Mouse (Mus musculus) kidney, embryonic 16.5 days (tissue): ENCODE measurements around the gene Rps27rt. TPM values are rescaled to one million over a fixed set of nuclear protein-coding genes. Genes with fewer than 3 reads are reported as not detected.
A peak's percentile ranks its signal among the peaks of the same experiment; 100 is the strongest.

Experiments
- ATAC-seq: fragments of 200-750 bp; cut with Nextera tagmentation; 2 replicates; pipeline ENCODE4 v1.8.0; 2017; ENCODE audit warnings: moderate TSS enrichment; ENCODE audit not compliant: low FRiP score, low TSS enrichment
- H3K27ac ChIP-seq: fragments of 300-500 bp; sonication (generic); 2 replicates; pipeline ENCODE4 v1.5.1; 2014; ENCODE audit warnings: low read length
- H3K27me3 ChIP-seq: fragments of 300-500 bp; sonication (generic); 2 replicates; pipeline ENCODE4 v1.6.1; 2014; ENCODE audit warnings: low read length, control low read depth, mixed read lengths; ENCODE audit not compliant: insufficient read depth
- H3K36me3 ChIP-seq: fragments of 300-500 bp; sonication (generic); 2 replicates; pipeline ENCODE4 v1.6.1; 2014; ENCODE audit warnings: low read length, control low read depth, mixed read lengths; ENCODE audit not compliant: insufficient read depth
- H3K4me1 ChIP-seq: fragments of 300-500 bp; sonication (generic); 2 replicates; pipeline ENCODE4 v1.6.1; 2014; ENCODE audit warnings: low read length, control low read depth, mixed read lengths; ENCODE audit not compliant: insufficient read depth
- H3K4me2 ChIP-seq: fragments of 300-500 bp; sonication (generic); replicated peaks from 2 replicates; pipeline ENCODE4 v1.6.1; 2014; ENCODE audit warnings: low read depth, low read length
- H3K4me3 ChIP-seq: fragments of 300-500 bp; sonication (generic); 2 replicates; pipeline ENCODE4 v1.5.1; 2014; ENCODE audit warnings: mild to moderate bottlenecking, low read length
- H3K9ac ChIP-seq: fragments of 300-500 bp; sonication (generic); replicated peaks from 2 replicates; pipeline ENCODE4 v1.6.1; 2014; ENCODE audit warnings: low read length
- H3K9me3 ChIP-seq: fragments of 300-500 bp; sonication (generic); 2 replicates; pipeline ENCODE4 v1.6.1; 2016; ENCODE audit warnings: low read length, control low read depth
- WGBS: fragments of 180-500 bp; shearing (Covaris S2); extraction: QIAGEN DNeasy Blood & Tissue Kit; methylation state at CpG from one replicate; pipeline ENCODE4 v1.1.7; 2014; 5-methylcytosine and 5-hydroxymethylcytosine counted together
- polyA plus RNA-seq: library from polyadenylated mRNA; unstranded; fragments of >200 nt; fragmentation: Nextera tagmentation; extraction: Ambion mirVana; gene quantifications from 2 replicates; pipeline ENCODE4 v1.2.1, GENCODE M21; 2015

The Rps27rt gene
- polyA plus RNA-seq, 1 experiment from 2014 or later, result 241 TPM

DNA sequence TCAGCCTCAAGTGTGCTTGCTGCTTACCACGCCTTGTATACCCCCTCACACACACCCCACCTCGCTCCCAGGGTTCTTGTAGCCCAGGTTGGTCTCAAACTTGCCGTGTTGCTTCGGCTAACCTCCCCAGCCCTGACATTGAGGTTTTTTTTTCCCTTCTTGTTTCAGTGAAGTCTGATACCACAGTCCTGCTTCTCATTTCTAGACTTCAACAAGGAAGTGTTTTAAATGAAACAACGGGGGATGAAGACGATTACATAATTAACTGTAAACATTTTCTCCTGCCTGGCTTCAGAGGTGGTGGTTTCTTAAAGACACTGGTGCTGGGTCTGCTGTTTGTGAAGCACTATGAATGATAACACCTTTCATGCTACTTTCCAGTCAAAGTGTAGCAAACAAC lies 21.7 kb downstream of the Rps27rt start:
- no peak overlapping the region for H3K4me3 ChIP-seq
- H3K36me3 ChIP-seq, result no peaks in the 10 kb centered on the region
- H3K27ac ChIP-seq, result no peak overlapping the region
- no peaks in the 10 kb centered on the region for H3K27me3 ChIP-seq
- H3K9ac ChIP-seq, result no peak overlapping the region
- WGBS, result 83% methylated on average over 6 of the region's 6 CpGs
- H3K9me3 ChIP-seq, result peaks cover 5% of the 10 kb centered on the region; the same call in 1 of the 2 replicates
- H3K4me2 ChIP-seq, result no peak overlapping the region
- H3K4me1 ChIP-seq, result no peaks in the 10 kb centered on the region
- no peak for ATAC-seq

DNA sequence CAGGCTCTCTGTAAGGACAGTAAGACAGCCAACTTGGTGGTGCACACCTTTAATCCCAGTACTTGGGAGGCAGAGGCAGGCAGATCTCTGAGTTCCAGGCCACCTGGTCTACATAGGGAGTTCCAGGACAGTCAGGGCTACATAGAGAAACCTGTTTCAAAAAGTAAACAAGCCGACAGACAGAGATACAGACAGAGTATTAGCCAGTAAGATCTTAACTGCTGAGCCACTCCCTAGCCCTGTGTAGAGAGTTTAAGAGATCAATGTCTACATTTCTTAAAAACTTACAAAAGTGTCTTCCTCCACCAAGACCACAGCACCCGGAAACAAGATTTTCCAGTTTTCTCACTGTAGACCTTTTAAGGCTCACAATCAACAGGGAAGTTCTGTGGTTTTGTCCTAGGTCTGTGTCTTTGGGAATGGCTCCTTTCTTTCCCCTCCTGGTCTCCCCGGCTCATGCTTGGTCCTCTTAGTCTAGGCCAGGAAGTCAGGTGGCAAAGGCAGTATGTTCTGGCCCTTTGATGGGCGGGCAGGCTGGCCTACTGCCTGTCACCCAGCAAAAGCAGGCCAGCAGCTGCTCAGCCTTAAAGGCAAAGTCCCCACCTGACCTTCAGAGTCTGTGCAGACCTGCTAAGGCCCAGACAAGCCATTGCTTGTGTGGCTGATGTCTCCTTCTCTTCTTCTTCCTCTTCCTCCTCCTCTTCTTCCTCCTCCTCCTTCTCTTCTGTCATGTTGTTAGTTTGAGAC lies 22.3 kb downstream of the Rps27rt start:
- no peaks in the 10 kb centered on the region for H3K27me3 ChIP-seq
- no peak overlapping the region for H3K27ac ChIP-seq
- no peak overlapping the region for H3K4me3 ChIP-seq
- no peak overlapping the region for H3K9ac ChIP-seq
- no peaks in the 10 kb centered on the region for H3K4me1 ChIP-seq
- no peak for ATAC-seq
- no peak overlapping the region for H3K4me2 ChIP-seq
- H3K9me3 ChIP-seq, result peaks cover 5% of the 10 kb centered on the region; the same call in 1 of the 2 replicates
- no peaks in the 10 kb centered on the region for H3K36me3 ChIP-seq
- 78% methylated on average over 4 of the region's 4 CpGs for WGBS

GRCm38 (mm10) chr9:114956945-114957344 lies 25.6 kb downstream of the Rps27rt start:
- Histone ChIP-seq H3K9me3 (0 out of 2 replicates have a peak, but pooled peaks cover 3% of the 10 kb centered on the region), H3K27ac (no peak overlapping the region)
- WGBS, result 37% methylated on average over 5 of the region's 5 CpGs

GRCm38 (mm10) chr9:114955340-114955739 lies 27.2 kb downstream of the Rps27rt start:
- ATAC-seq, result no peak
- H3K4me1 ChIP-seq, result 0 out of 2 replicates have a peak, but pooled peaks cover under 1% of the 10 kb centered on the region
- H3K4me2 ChIP-seq, result no peak overlapping the region
- 94% methylated on average over 11 of the region's 11 CpGs for WGBS
- H3K27ac ChIP-seq, result no peak overlapping the region
- no peaks in the 10 kb centered on the region for H3K36me3 ChIP-seq
- no peak overlapping the region for H3K4me3 ChIP-seq
- no peak overlapping the region for H3K9ac ChIP-seq
- 0 out of 2 replicates have a peak, but pooled peaks cover 4% of the 10 kb centered on the region for H3K9me3 ChIP-seq
- no peaks in the 10 kb centered on the region for H3K27me3 ChIP-seq

More at GRCm38 (mm10) chr9:114956945-114957344, 25.6 kb downstream of the Rps27rt start:
- H3K27me3 ChIP-seq, result no peaks in the 10 kb centered on the region
- H3K4me1 ChIP-seq, result no peaks in the 10 kb centered on the region
- H3K4me3 ChIP-seq, result no peak overlapping the region
- no peaks in the 10 kb centered on the region for H3K36me3 ChIP-seq
- peak; percentile 63; the same call in 1 of the 2 replicates for ATAC-seq
- no peak overlapping the region for H3K9ac ChIP-seq
- no peak overlapping the region for H3K4me2 ChIP-seq

- Histone ChIP-seq H3K27ac (no peak overlapping the region), H3K9ac (no peak overlapping the region), H3K27me3 (no peaks in the 10 kb centered on the region), H3K36me3 (no peaks in the 10 kb centered on the region), H3K4me1 (peaks cover 11% of the 10 kb centered on the region; the same call in 1 of the 2 replicates), H3K4me2 (no peak overlapping the region), H3K4me3 (no peak overlapping the region), H3K9me3 (0 out of 2 replicates have a peak, but pooled peaks cover 4% of the 10 kb centered on the region)
- no peak for ATAC-seq
- 56% methylated on average over 1 of the region's 1 CpGs for WGBS
These were observed 29.7 kb downstream of the Rps27rt start for GRCm38 (mm10) chr9:114952866-114953265.

DNA sequence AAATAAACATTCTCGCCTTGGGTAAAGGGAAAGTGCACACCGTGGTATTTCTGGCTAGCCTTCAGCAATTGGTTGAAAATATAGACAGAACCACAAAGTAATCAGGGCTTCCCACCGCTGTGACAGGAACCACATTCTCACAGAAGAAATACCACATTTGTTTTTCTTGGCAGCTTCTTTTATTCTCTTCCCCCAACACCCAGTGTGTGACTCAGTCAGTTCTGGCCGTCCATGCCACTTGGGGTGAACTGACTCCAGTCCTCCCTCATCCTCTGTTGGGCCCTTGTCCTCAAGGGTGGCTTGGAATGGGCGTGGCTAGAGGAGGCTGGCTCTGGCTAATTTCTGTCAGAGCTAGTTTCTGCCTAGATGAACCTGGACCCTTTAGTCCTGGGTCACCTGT lies 34.1 kb downstream of the Rps27rt start:
- no peaks in the 10 kb centered on the region for H3K36me3 ChIP-seq
- no peak overlapping the region for H3K9ac ChIP-seq
- no peaks in the 10 kb centered on the region for H3K27me3 ChIP-seq
- peak; percentile 66 for ATAC-seq
- WGBS, result 48% methylated on average over 5 of the region's 5 CpGs
- peaks cover 11% of the 10 kb centered on the region; the same call in 1 of the 2 replicates for H3K4me1 ChIP-seq
- no peak overlapping the region for H3K4me3 ChIP-seq
- H3K9me3 ChIP-seq, result 0 out of 2 replicates have a peak, but pooled peaks cover 4% of the 10 kb centered on the region
- no peak overlapping the region for H3K27ac ChIP-seq
- no peak overlapping the region for H3K4me2 ChIP-seq

- Histone ChIP-seq H3K4me2 (no peak overlapping the region), H3K27ac (no peak overlapping the region), H3K27me3 (no peaks in the 10 kb centered on the region), H3K9me3 (no peaks in the 10 kb centered on the region), H3K36me3 (no peaks in the 10 kb centered on the region), H3K4me1 (peaks cover 11% of the 10 kb centered on the region; the same call in 1 of the 2 replicates), H3K9ac (no peak overlapping the region), H3K4me3 (no peak overlapping the region)
- no peak for ATAC-seq
- WGBS, result 89% methylated on average over 6 of the region's 6 CpGs
These were observed 37.0 kb downstream of the Rps27rt start for GRCm38 (mm10) chr9:114945576-114945975.

DNA sequence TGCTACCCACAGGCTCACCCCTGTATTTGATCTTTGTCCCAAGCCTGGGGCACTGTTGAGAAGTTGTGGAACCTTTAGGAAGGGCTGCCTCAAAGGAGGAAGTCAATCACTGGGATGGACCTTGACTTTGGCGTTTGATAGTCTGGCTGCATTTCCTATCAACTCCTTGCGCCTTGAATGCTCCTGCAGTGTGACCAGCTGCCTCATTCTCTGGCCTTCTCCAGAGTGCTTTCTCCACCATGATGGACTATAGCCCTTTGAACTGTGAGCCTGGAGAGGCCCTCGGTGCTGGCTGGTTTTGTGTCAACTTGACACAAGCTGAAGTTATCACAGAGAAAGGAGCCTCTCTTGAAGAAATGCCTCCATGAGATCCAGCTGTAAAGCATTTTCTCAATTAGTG lies 37.9 kb downstream of the Rps27rt start:
- Histone ChIP-seq H3K9me3 (no peaks in the 10 kb centered on the region), H3K36me3 (no peaks in the 10 kb centered on the region), H3K4me1 (peaks cover 8% of the 10 kb centered on the region; the same call in 1 of the 2 replicates), H3K4me2 (no peak overlapping the region), H3K27me3 (no peaks in the 10 kb centered on the region), H3K4me3 (no peak overlapping the region), H3K9ac (no peak overlapping the region), H3K27ac (no peak overlapping the region)
- ATAC-seq, result no peak
- 83% methylated on average over 3 of the region's 3 CpGs for WGBS

- Histone ChIP-seq H3K9me3 (no peaks in the 10 kb centered on the region), H3K27me3 (no peaks in the 10 kb centered on the region), H3K36me3 (no peaks in the 10 kb centered on the region), H3K9ac (no peak overlapping the region), H3K4me2 (no peak overlapping the region), H3K27ac (no peak overlapping the region), H3K4me1 (peaks cover 10% of the 10 kb centered on the region), H3K4me3 (no peak overlapping the region)
- no peak for ATAC-seq
- WGBS, result 81% methylated on average over 2 of the region's 2 CpGs
These were observed 45.9 kb downstream of the Rps27rt start for GRCm38 (mm10) chr9:114936687-114937086.

- no peak for ATAC-seq
- WGBS, result 87% methylated on average over 4 of the region's 4 CpGs
- no peaks in the 10 kb centered on the region for H3K9me3 ChIP-seq
- H3K9ac ChIP-seq, result no peak overlapping the region
- H3K36me3 ChIP-seq, result no peaks in the 10 kb centered on the region
- H3K27ac ChIP-seq, result no peak overlapping the region
- no peaks in the 10 kb centered on the region for H3K27me3 ChIP-seq
- no peak overlapping the region for H3K4me3 ChIP-seq
- peaks cover 10% of the 10 kb centered on the region for H3K4me1 ChIP-seq
- H3K4me2 ChIP-seq, result no peak overlapping the region
These were observed 47.2 kb downstream of the Rps27rt start for GRCm38 (mm10) chr9:114935321-114935720.
